Mouse (Mus musculus): ENCODE data around the gene Rnf43. TPM values are rescaled to one million over a fixed set of nuclear protein-coding genes. Genes with fewer than 3 reads are reported as not detected.
A peak's percentile ranks its signal among the peaks of the same experiment; 100 is the strongest.

The Rnf43 gene
- polyA plus RNA-seq, 1 experiment = 9.0 TPM

DNA sequence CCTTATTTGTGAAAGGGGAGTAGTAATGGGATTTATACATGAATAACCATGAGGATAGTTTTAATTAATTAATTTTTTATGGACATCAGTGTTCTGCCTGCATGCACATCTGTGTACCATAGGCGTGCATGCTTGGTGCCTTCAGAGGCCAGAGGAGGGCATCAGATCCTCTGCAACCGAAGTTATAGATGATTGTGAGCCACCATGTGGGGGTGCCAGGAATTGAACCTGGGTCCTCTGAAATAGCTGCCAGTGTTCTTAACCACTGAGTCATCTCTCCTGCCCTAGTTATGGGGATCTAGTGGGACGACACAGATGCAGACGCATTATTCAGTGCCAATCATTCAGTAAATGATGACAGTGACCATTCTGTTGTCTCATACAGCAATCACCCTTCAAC lies 60.4 kb downstream of the Rnf43 start:
- no peaks in the 10 kb centered on the region for H3K36me3 ChIP-seq (ENCODE audit: control insufficient read depth, insufficient read depth, low read length)
- H3K4me3 ChIP-seq (ENCODE audit: control insufficient read depth, insufficient read depth, low read length) = no peak overlapping the region
- H3K27me3 ChIP-seq (ENCODE audit: control insufficient read depth, insufficient read depth, low read length) = no peaks in the 10 kb centered on the region
- H3K27ac ChIP-seq (ENCODE audit: control insufficient read depth, insufficient read depth, low read length) = no peak overlapping the region
- WGBS = 95% methylated on average over 4 of the region's 4 CpGs
- TF ChIP-seq CTCF (IDR thresholded peaks at IDR 0.05; ENCODE audit: borderline replicate concordance, control insufficient read depth, extremely low read depth, insufficient read depth, low read length, poor library complexity) (no peak), POLR2A (IDR thresholded peaks at IDR 0.05; ENCODE audit: control insufficient read depth, extremely low read depth, insufficient read depth, low read length, poor library complexity) (no peak)
- peaks cover 59% of the 10 kb centered on the region for H3K4me1 ChIP-seq (replicated peaks; ENCODE audit: control insufficient read depth, insufficient read depth, low read length)
- no peak for DNase-seq

DNA sequence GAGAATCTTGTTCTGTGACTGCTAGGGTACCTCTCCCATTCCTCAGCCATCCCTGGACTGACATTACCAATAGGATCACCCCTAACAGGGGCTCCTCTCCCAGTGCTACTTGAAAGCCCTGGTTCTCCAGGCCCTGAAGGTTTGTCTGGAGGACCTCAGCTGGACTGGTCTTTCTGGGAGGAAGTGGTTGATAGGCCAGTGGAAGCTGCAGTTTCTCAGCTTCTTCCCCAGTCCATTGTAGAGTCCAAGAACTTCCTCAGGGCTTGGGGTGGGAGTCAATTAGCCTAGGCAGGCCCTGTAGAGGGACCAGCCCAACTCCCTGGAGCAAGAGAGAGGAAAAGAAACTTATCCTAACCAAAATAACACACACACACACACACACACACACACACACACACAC lies 63.0 kb downstream of the Rnf43 start:
- H3K27ac ChIP-seq (ENCODE audit: control insufficient read depth, insufficient read depth, low read length) = peak overlapping the region; percentile 95
- no peaks in the 10 kb centered on the region for H3K36me3 ChIP-seq (ENCODE audit: control insufficient read depth, insufficient read depth, low read length)
- no peaks in the 10 kb centered on the region for H3K27me3 ChIP-seq (ENCODE audit: control insufficient read depth, insufficient read depth, low read length)
- H3K4me1 ChIP-seq (replicated peaks; ENCODE audit: control insufficient read depth, insufficient read depth, low read length) = peaks cover 58% of the 10 kb centered on the region
- no peak for TF ChIP-seq POLR2A (IDR thresholded peaks at IDR 0.05; ENCODE audit: control insufficient read depth, extremely low read depth, insufficient read depth, low read length, poor library complexity)
- TF ChIP-seq CTCF (IDR thresholded peaks at IDR 0.05; ENCODE audit: borderline replicate concordance, control insufficient read depth, extremely low read depth, insufficient read depth, low read length, poor library complexity) = no peak
- no peak for DNase-seq
- H3K4me3 ChIP-seq (ENCODE audit: control insufficient read depth, insufficient read depth, low read length) = peak overlapping the region; percentile 29

GRCm38 (mm10) chr11:87725964-87726562 lies 63.5 kb downstream of the Rnf43 start:
- DNase-seq = peak; percentile 73
- 2% methylated on average over 6 of the region's 6 CpGs for WGBS
- Histone ChIP-seq H3K4me1 (replicated peaks; ENCODE audit: control insufficient read depth, insufficient read depth, low read length) (peaks cover 59% of the 10 kb centered on the region), H3K27me3 (ENCODE audit: control insufficient read depth, insufficient read depth, low read length) (no peaks in the 10 kb centered on the region), H3K36me3 (ENCODE audit: control insufficient read depth, insufficient read depth, low read length) (no peaks in the 10 kb centered on the region), H3K27ac (ENCODE audit: control insufficient read depth, insufficient read depth, low read length) (peak overlapping the region; percentile 95), H3K4me3 (ENCODE audit: control insufficient read depth, insufficient read depth, low read length) (peak overlapping the region; percentile 29)
- no peak; the same call in 1 of the 2 replicates for TF ChIP-seq POLR2A (IDR thresholded peaks at IDR 0.05; ENCODE audit: control insufficient read depth, extremely low read depth, insufficient read depth, low read length, poor library complexity)
- TF ChIP-seq CTCF (IDR thresholded peaks at IDR 0.05; ENCODE audit: borderline replicate concordance, control insufficient read depth, extremely low read depth, insufficient read depth, low read length, poor library complexity) = no peak; the same call in 1 of the 2 replicates

- Histone ChIP-seq H3K27ac (ENCODE audit: control insufficient read depth, insufficient read depth, low read length) (peak overlapping the region; percentile 95), H3K36me3 (ENCODE audit: control insufficient read depth, insufficient read depth, low read length) (no peaks in the 10 kb centered on the region), H3K4me1 (replicated peaks; ENCODE audit: control insufficient read depth, insufficient read depth, low read length) (peaks cover 60% of the 10 kb centered on the region), H3K27me3 (ENCODE audit: control insufficient read depth, insufficient read depth, low read length) (no peaks in the 10 kb centered on the region), H3K4me3 (ENCODE audit: control insufficient read depth, insufficient read depth, low read length) (peak overlapping the region; percentile 29)
- WGBS = 33% methylated on average over 11 of the region's 11 CpGs
- TF ChIP-seq CTCF (IDR thresholded peaks at IDR 0.05; ENCODE audit: borderline replicate concordance, control insufficient read depth, extremely low read depth, insufficient read depth, low read length, poor library complexity) (no peak), POLR2A (IDR thresholded peaks at IDR 0.05; ENCODE audit: control insufficient read depth, extremely low read depth, insufficient read depth, low read length, poor library complexity) (peak; percentile 24; the same call in 1 of the 2 replicates)
- DNase-seq = peak; percentile 63
These were observed 64.5 kb downstream of the Rnf43 start for GRCm38 (mm10) chr11:87727021-87727420.

DNA sequence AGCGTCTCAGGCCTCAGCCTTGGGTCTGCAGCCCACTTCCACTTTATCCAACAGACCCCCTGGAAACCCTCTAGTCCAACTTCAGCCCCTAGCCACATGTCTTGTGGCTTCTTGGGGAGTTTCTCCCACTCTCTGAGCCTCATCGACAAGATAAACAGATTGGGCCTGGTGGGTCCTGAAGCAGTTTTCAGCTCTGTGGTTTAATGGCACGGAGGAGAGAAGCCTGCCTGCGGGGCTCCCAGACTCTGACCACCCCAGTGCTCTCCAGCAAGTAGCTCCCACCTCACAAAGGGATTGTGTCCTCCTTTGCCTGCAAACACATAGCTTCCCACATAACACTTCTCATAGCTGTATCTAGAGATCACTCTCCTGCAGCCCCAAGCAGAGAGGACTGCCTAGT lies 64.9 kb downstream of the Rnf43 start:
- no peak for TF ChIP-seq CTCF (IDR thresholded peaks at IDR 0.05; ENCODE audit: borderline replicate concordance, control insufficient read depth, extremely low read depth, insufficient read depth, low read length, poor library complexity)
- TF ChIP-seq POLR2A (IDR thresholded peaks at IDR 0.05; ENCODE audit: control insufficient read depth, extremely low read depth, insufficient read depth, low read length, poor library complexity) = no peak
- no peak for DNase-seq
- no peaks in the 10 kb centered on the region for H3K27me3 ChIP-seq (ENCODE audit: control insufficient read depth, insufficient read depth, low read length)
- H3K36me3 ChIP-seq (ENCODE audit: control insufficient read depth, insufficient read depth, low read length) = no peaks in the 10 kb centered on the region
- H3K4me1 ChIP-seq (replicated peaks; ENCODE audit: control insufficient read depth, insufficient read depth, low read length) = peaks cover 61% of the 10 kb centered on the region
- H3K4me3 ChIP-seq (ENCODE audit: control insufficient read depth, insufficient read depth, low read length) = no peak overlapping the region
- peak overlapping the region; percentile 95 for H3K27ac ChIP-seq (ENCODE audit: control insufficient read depth, insufficient read depth, low read length)
- WGBS = 32% methylated on average over 4 of the region's 4 CpGs

GRCm38 (mm10) chr11:87728850-87729592 lies 66.5 kb downstream of the Rnf43 start:
- Histone ChIP-seq H3K36me3 (ENCODE audit: control insufficient read depth, insufficient read depth, low read length) (no peaks in the 10 kb centered on the region), H3K27me3 (ENCODE audit: control insufficient read depth, insufficient read depth, low read length) (no peaks in the 10 kb centered on the region), H3K4me3 (ENCODE audit: control insufficient read depth, insufficient read depth, low read length) (no peak overlapping the region), H3K4me1 (replicated peaks; ENCODE audit: control insufficient read depth, insufficient read depth, low read length) (peaks cover 69% of the 10 kb centered on the region), H3K27ac (ENCODE audit: control insufficient read depth, insufficient read depth, low read length) (no peak overlapping the region)
- WGBS = 91% methylated on average over 18 of the region's 18 CpGs
- DNase-seq = no peak
- TF ChIP-seq POLR2A (IDR thresholded peaks at IDR 0.05; ENCODE audit: control insufficient read depth, extremely low read depth, insufficient read depth, low read length, poor library complexity) = no peak
